Mouse (Mus musculus) kidney, postnatal 10 days (tissue): ENCODE data around the gene Ppp2r2c.
A peak's percentile ranks its signal among the peaks of the same experiment; 100 is the strongest.
"Not testable (repeated sequence)": the region's sequence is repeated elsewhere in the genome, so short reads cannot be mapped to it uniquely, and the experiment has no call there.

Experiments used
- DNase-seq: peaks from one replicate; pipeline ENCODE4 v3.0.0; 2021; ENCODE audit warnings: mixed read lengths

Ppp2r2c gene

GRCm38 (mm10) chr5:36935486-36936473 is 67.5 kb downstream of the Ppp2r2c start:
- no peak for DNase-seq

DNA sequence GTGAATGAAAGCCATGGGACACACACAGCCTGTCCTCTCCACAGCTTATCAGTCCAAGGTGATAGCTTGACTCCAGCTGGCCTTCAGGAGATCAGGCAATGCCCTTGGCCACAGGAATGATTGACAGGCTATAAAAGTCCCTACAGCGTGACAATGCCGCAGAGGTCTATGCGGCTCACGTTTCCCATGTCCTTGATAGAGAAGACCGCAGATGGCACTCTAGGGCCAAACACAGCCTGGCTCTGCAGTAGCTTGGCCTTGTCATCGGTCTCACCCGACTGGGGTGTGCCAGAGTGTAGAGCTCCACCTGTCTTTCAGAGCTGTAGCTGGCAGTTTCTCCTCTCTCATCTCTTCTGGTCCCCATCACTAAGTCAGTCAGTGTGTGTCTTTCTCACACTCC is 68.2 kb downstream of the Ppp2r2c start:
- DNase-seq: no peak

GRCm38 (mm10) chr5:36938021-36938420 is 69.7 kb downstream of the Ppp2r2c start:
- DNase-seq: no peak

DNA sequence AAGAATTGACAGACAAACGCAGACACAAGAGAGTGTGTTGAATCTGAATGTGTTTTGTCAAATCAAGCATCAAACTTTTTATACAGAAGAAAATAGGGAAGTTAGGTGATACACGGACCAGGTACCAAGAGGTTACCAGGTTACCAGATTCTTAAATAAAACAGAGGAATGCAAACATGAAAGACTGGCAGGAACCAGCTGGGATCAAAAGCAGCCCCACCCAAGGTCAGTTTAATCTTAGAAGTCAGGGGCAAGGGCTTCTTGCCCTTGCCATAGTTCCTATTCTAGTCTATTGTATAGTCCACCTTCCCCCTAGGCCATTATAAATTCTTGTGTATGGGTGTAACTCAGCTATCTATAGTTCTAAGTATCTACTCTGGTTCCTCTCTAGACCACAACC is 70.7 kb downstream of the Ppp2r2c start:
- DNase-seq: not testable (repeated sequence)

- no peak for DNase-seq
Measured at GRCm38 (mm10) chr5:36942446-36942845, 74.1 kb downstream of the Ppp2r2c start.

DNA sequence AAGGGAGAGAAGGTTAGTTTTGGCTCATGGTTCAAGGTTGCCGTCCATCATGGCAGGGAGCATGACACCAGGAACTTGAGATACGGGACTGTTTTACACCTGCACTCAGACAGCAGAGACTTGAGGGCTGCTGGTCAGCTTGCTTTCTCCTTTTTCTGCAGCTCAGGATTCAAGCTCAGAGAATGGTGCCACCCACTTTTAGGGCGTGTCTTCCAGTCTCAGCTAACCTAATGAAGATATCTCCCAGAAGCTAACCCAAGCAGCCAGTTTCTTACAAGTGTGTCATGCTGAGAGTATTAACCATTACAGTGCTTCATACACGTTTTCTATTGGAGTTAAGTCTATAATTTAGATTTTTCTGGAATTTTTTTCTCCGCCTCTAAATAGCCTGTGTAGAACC is 76.2 kb downstream of the Ppp2r2c start:
- no peak for DNase-seq

DNA sequence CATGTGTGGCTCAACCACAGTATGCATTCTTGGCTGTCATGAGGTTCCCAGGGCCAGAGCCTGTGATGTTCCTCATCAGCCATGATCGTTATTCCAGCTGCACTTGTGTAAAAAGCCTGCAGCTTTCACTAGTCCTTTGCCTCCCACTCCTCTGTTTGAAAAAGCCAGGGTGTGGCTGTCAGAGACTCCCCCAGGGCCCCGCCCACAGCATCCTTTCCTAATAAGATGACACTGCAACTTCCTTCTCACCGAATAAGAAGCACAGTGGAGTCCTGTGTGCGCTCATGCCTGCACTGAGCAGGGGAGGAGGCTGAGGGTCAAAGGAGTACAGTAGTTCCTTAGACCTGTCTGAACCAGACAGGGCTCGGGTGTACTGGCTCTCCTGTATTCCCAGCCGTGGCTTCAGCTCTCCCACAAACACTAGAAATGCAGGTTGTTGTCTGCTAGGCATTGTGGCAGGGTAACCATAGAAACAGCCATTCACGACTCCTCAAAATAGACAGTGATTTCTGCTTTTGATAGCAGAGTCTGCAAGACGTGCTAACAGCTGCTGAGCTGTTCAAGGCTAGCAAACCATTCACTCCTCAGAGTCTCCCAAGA is 76.9 kb downstream of the Ppp2r2c start:
- peak; percentile 19 for DNase-seq

- no peak for DNase-seq
Measured at GRCm38 (mm10) chr5:36945713-36946112, 77.4 kb downstream of the Ppp2r2c start.

- DNase-seq: peak; percentile 77
Measured at GRCm38 (mm10) chr5:36946445-36946844, 78.1 kb downstream of the Ppp2r2c start.

- peak; percentile 88 for DNase-seq
Measured at GRCm38 (mm10) chr5:36948831-36949230, 80.5 kb downstream of the Ppp2r2c start.

DNA sequence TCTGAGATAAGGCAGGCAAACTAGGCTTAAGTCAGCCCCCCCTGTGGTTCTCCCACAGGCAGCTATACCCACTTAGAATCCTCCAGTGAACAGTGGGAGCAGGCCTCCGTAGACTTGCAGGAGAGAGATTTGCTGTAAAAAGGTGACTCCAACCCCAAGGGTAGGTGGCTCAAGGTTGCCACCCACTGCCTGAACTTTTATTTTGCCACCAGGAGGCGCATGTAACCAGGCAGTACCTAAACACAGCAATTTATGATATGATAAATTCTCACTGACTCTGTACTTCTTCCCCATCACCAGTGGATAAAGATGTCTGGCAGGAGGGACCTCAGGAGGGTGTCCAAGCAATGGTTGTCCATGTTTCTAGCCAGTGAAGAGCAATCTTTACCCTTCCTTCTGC is 82.6 kb downstream of the Ppp2r2c start:
- DNase-seq: peak; percentile 24

GRCm38 (mm10) chr5:36952311-36952710 is 84.0 kb downstream of the Ppp2r2c start:
- DNase-seq: no peak

DNA sequence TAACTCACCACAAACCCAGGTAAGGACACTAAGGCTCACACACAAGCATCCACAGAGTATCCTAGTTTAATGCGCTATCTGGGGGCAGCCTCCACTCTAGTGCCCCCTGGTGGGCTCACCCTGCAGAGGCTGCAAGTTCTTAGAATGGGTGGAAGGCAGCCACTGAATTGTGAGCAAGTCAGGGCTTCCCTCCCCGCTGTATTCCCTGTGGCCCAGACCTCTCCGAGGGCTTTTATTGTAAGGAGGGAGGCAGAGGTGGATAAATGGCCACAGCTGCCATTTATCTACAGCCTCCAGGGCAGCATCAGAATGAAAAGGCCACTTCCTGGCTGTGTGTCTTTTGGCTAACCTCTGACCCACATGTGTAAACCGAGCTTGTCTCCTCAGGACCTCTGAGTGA is 87.1 kb downstream of the Ppp2r2c start:
- peak; percentile 48 for DNase-seq

DNA sequence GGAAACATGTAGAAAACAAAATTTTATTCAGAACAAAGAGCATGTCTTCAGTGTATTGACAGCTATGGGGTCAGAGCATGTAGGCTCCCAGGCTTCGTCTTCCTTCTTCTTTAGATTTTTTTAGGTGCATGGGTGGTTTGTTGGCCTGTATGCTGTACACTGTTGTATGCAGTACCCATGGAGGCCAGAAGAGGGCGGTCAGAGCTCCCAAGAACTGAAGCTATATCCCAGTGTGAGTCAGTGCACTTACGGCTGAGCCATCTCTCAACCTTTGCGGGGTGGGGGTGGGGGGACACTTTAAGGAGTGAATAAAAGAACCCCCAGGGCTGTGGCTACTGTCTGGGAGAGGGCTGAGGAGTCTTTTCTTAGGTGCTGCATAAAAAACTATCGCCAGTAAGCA is 90.5 kb downstream of the Ppp2r2c start:
- peak; percentile 84 for DNase-seq

- DNase-seq: no peak
Measured at GRCm38 (mm10) chr5:36960501-36960900, 92.2 kb downstream of the Ppp2r2c start.

GRCm38 (mm10) chr5:36971587-36971986 is 103.3 kb downstream of the Ppp2r2c start:
- no peak for DNase-seq

DNA sequence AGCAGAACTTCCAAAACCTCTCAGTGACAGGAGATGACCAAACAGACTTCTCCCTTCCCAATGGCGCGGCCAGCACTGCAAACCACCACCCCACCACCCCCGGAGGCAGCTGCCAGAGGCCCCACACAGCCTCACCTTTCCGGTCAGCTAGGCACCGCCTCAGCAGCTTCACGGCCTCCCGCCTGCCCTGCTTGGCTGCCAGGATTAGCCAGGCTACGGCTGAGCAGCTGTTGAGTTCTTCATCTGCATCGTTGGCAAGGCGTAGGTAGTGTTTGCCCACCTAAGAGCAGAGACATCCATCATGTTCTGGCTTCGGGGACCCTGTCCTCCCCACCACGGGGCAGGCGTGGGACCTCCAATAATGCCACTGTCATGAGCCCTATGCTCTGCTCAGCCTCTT is 107.0 kb downstream of the Ppp2r2c start:
- no peak for DNase-seq

GRCm38 (mm10) chr5:36977809-36978208 is 109.5 kb downstream of the Ppp2r2c start:
- DNase-seq: peak; percentile 35

GRCm38 (mm10) chr5:36979001-36979400 is 110.7 kb downstream of the Ppp2r2c start:
- no peak for DNase-seq

DNA sequence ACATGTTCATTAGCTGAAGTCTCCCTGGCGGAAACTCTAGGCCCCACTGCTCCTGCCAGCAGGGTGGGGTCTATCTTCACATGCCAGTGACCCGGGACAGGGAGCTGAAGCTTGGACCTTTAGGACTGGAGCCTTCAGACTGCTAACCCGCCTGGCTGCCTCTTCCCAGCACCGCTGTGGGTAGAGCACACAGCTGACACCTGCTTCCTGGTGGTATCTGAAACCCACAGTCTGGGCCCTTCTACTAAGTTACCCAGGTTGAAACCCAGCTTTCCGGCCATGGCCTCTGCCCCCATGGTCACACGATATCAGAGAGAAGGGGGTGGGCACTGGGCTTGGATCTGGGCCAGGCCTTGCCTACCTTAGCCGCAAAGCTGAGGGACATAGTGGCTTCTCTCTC is 111.3 kb downstream of the Ppp2r2c start:
- DNase-seq: no peak

DNA sequence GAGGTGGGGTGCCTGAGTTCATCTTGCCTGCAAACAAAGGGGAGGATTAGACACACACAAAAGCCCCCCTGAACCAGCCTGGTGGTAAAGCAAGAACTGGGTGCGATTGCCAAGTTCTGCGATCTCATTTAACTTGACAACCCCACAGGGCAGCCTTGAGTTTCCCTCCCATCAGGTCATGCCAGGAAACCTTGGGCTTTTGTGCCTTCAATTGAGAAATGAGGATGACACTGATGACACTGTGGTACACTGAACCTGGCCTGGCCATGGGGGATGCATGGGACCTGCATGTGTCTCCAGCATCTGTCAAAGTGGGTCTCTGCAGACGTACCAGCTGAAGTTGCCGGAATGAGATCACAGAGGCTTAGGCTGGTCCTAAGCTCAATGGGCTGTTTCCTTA is 114.0 kb downstream of the Ppp2r2c start:
- DNase-seq: no peak

DNA sequence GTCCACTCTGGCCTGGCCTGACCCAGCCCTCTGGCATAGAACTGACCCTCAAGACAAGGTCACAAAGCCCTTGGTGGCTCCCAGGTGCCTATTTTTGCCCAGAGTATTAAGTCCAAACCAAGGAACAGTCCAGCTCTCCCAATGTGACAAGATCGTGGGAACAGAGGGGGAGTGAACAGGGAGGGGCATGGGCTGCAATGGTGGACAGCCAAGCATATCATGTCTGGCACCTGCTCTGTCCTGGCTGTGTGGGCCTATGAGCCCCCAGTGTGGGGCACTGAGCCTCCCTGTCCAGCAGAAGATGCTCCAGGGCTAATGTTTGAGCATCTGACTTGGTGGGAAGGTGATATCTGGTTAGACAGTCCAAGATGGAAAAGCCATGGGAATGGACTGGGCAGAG is 118.3 kb downstream of the Ppp2r2c start:
- no peak for DNase-seq

DNA sequence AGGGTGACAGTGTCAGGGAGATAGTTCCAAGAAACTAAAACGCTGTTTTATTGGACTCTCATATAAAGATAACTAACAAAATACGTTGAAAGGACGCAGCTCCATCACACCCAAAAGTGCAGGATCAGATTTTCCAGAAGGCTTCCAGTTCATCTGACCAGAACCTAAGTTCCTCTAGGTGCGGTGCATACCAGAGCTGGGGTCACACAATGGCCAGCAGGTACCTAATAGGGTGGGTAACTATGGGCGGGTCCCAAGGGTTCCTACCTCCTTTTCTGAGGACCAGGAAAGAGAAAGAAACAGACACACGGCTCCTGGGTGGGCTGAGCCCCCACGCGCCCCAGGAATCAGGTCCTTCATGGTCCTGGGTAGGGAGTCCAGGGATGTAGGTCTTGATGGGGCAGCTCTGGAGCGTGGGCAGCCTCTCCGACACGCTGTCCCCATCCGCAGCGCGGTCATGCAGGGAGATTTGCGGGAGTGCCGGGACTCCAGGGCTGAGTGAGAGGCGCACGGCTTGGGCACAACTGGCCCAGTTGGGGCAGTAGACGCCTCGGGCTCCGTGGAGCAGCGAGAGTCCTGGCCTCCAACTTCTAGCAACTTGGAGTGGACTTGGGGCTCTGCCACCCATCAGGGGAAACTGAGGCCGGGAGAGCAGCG is 119.9 kb downstream of the Ppp2r2c start:
- DNase-seq: no peak
